Mouse (Mus musculus) megakaryocyte, embryonic 14.5 days (primary cell): ENCODE measurements around the gene Otud6a.

Experiments
- FLI1 ChIP-seq: IDR thresholded peaks from 2 replicates; pipeline ENCODE4 v1.6.1; 2012; ENCODE audit warnings: low read length, inconsistent platforms, mixed read lengths
- GATA1 ChIP-seq: IDR thresholded peaks from 3 replicates; pipeline ENCODE4 v1.6.1; 2012; ENCODE audit warnings: mixed read lengths, low read length, inconsistent platforms, borderline replicate concordance

GRCm38 (mm10) chrX:100392304-100392703, 36.5 kb upstream of the Otud6a start:
- TF ChIP-seq GATA1 (no peak), FLI1 (no peak)
